Mouse (Mus musculus) E14TG2a.4 (cell line): ENCODE data around the gene Rdh16f1.

ENCODE experiments used
- CTCF ChIP-seq: conservative IDR thresholded peaks from 2 replicates; pipeline ENCODE4 v1.5.1; 2014; ENCODE audit warnings: low read length
- NANOG ChIP-seq: IDR thresholded peaks from 2 replicates; pipeline ENCODE4 v1.6.1; 2014; ENCODE audit warnings: borderline replicate concordance, low read length, mixed read lengths

DNA sequence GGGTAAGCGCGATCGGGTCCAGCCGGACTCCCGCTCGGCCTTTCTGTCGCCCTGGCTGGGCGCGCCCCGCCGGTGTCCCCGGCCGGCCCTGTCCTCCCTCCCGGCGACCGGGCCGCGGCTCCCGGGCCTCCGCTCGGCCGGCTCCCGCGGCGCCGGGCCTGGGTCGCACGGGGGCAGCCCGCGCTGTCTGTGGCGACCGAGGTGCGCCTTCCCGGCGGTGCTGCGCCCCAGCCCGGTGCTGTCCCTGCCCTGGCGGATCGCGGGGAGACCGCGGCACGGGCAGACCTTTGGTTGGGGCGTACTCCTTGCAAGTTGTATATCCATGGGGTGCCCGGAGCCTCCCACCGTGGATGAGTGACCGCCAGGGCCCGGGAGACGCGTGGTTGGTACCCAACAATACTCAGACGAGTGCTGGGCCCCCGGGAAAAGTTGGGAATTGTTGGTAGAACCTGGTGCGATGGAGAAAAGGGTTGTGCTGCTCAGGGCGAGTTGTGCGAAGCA, 19.9 kb upstream of the Rdh16f1 start:
- TF ChIP-seq CTCF (no peak), NANOG (no peak)
